Mouse (Mus musculus): ENCODE measurements around the gene Btnl9. TPM values are rescaled to one million over a fixed set of nuclear protein-coding genes. Genes with fewer than 3 reads are reported as not detected.

Btnl9 gene
- total and polyA plus RNA-seq, 3 experiments = 0.03 TPM; not detected in 2

- peaks cover 16 to 41% of the 10 kb centered on the region in 2 experiments for H3K4me1 ChIP-seq (ENCODE audit: control insufficient read depth in 1 of 2, insufficient read depth in 2 of 2, low read length in 2 of 2)
Observed at GRCm38 (mm10) chr11:49203771-49204497, 17.0 kb upstream of the Btnl9 start.

GRCm38 (mm10) chr11:49203129-49203768 lies 16.3 kb upstream of the Btnl9 start, which contains the start of gene Zfp62:
Zfp62 (plus strand) TSS chr11:49203292.
- Histone ChIP-seq H3K36me3 (ENCODE audit: control insufficient read depth in 1 of 2, insufficient read depth in 2 of 2, low read length in 2 of 2) (peaks cover 4 to 45% of the 10 kb centered on the region in 2 experiments; a peak in 3 of 4 replicates), H3K27me3 (ENCODE audit: control insufficient read depth in 1 of 2, insufficient read depth in 2 of 2, low read length in 2 of 2) (no peaks in the 10 kb centered on the region), H3K9ac (ENCODE audit: control insufficient read depth, low read depth, low read length, poor library complexity, severe bottlenecking) (peak within 1 kb of the TSS; percentile 93), H3K27ac (ENCODE audit: control insufficient read depth, low read depth, low read length) (peak within 1 kb of the TSS; percentile 94), H3K4me3 (ENCODE audit: control insufficient read depth in 1 of 2, insufficient read depth in 1 of 2, low read depth in 2 of 2, low read length in 2 of 2) (peak within 1 kb of the TSS; percentile 72 to 73), H3K79me2 (ENCODE audit: control insufficient read depth, insufficient read depth, low read length, poor library complexity) (peaks cover 46% of the 10 kb centered on the region), H3K9me3 (replicated peaks; ENCODE audit: insufficient read depth, low read length) (no peaks in the 10 kb centered on the region), H3K4me1 (ENCODE audit: control insufficient read depth in 1 of 2, insufficient read depth in 2 of 2, low read length in 2 of 2) (peaks cover 16 to 41% of the 10 kb centered on the region in 2 experiments)
- DNase-seq (ENCODE audit: low read depth, low spot score) = peak; percentile 98
- no peak for TF ChIP-seq TAL1 (IDR thresholded peaks at IDR 0.05; ENCODE audit: low read length)
- peak; percentile 75; the same call in 1 of the 2 replicates for TF ChIP-seq RCOR1 (IDR thresholded peaks at IDR 0.05; ENCODE audit: low read depth, low read length)
- TF ChIP-seq RAD21 (IDR thresholded peaks at IDR 0.05; ENCODE audit: low read depth, low read length) = no peak
- peak; percentile 67; the same call in 1 of the 2 replicates for TF ChIP-seq GABPA (IDR thresholded peaks at IDR 0.05; ENCODE audit: low read depth, low read length)
- TF ChIP-seq NRF1 (IDR thresholded peaks at IDR 0.05; ENCODE audit: insufficient read depth, low read depth, low read length, poor library complexity, severe bottlenecking) = peak; percentile 16; the same call in 1 of the 2 replicates
- peak; percentile 90 for TF ChIP-seq TBP (IDR thresholded peaks at IDR 0.05; ENCODE audit: low read depth, low read length)
- peak; percentile 95; the same call in 1 of the 2 replicates for TF ChIP-seq UBTF (IDR thresholded peaks at IDR 0.05; ENCODE audit: borderline replicate concordance, insufficient read depth, low read depth, low read length)
- TF ChIP-seq POLR2AphosphoS2 (IDR thresholded peaks at IDR 0.05; ENCODE audit: low read length) = peak; percentile 68
- peak; percentile 87; the same call in 1 of the 2 replicates for TF ChIP-seq CHD1 (IDR thresholded peaks at IDR 0.05; ENCODE audit: low read depth, low read length)
- peak; percentile 75 to 80; a peak in 3 of 4 replicates for TF ChIP-seq POLR2A (IDR thresholded peaks at IDR 0.05; ENCODE audit: control insufficient read depth in 1 of 2, insufficient read depth in 1 of 2, low read depth in 1 of 2, low read length in 2 of 2, poor library complexity in 1 of 2)
- TF ChIP-seq ZKSCAN1 (IDR thresholded peaks at IDR 0.05; ENCODE audit: low read depth, low read length) = no peak
- no peak for TF ChIP-seq POLR2AphosphoS5 (IDR thresholded peaks at IDR 0.05; ENCODE audit: borderline replicate concordance, low read depth, low read length)
- no peak for TF ChIP-seq CTCF (IDR thresholded peaks at IDR 0.05 in 2 of 3, conservative IDR thresholded peaks at IDR 0.05 in 1 of 3; ENCODE audit: control insufficient read depth in 1 of 3, insufficient read depth in 1 of 3, low read depth in 2 of 3, low read length in 3 of 3, poor library complexity in 1 of 3, severe bottlenecking in 1 of 3)
- peak; percentile 90 for TF ChIP-seq ETS1 (IDR thresholded peaks at IDR 0.05; ENCODE audit: low read depth, low read length)
- TF ChIP-seq USF1 (IDR thresholded peaks at IDR 0.05; ENCODE audit: low read depth, low read length) = peak; percentile 98
- no peak; the same call in 1 of the 2 replicates for TF ChIP-seq SMC3 (IDR thresholded peaks at IDR 0.05; ENCODE audit: low read depth, low read length)
- peak; percentile 78; the same call in 1 of the 2 replicates for TF ChIP-seq E2F4 (IDR thresholded peaks at IDR 0.05; ENCODE audit: borderline replicate concordance, low read depth, low read length)
- peak in 1 of 2 experiments; percentile 62; a peak in 2 of 4 replicates for TF ChIP-seq EP300 (IDR thresholded peaks at IDR 0.05; ENCODE audit: low read depth in 1 of 2, low read length in 2 of 2)
- TF ChIP-seq ZC3H11A (IDR thresholded peaks at IDR 0.05; ENCODE audit: low read depth, low read length) = no peak

More at GRCm38 (mm10) chr11:49203771-49204497, 17.0 kb upstream of the Btnl9 start:
- Histone ChIP-seq H3K4me3 (ENCODE audit: control insufficient read depth in 1 of 2, insufficient read depth in 1 of 2, low read depth in 2 of 2, low read length in 2 of 2) (peak overlapping the region; percentile 72 to 73), H3K27me3 (ENCODE audit: control insufficient read depth in 1 of 2, insufficient read depth in 2 of 2, low read length in 2 of 2) (no peaks in the 10 kb centered on the region), H3K36me3 (ENCODE audit: control insufficient read depth in 1 of 2, insufficient read depth in 2 of 2, low read length in 2 of 2) (peaks cover 7 to 48% of the 10 kb centered on the region in 2 experiments), H3K9me3 (replicated peaks; ENCODE audit: insufficient read depth, low read length) (no peaks in the 10 kb centered on the region), H3K9ac (ENCODE audit: control insufficient read depth, low read depth, low read length, poor library complexity, severe bottlenecking) (peak overlapping the region; percentile 93), H3K79me2 (ENCODE audit: control insufficient read depth, insufficient read depth, low read length, poor library complexity) (peaks cover 50% of the 10 kb centered on the region), H3K27ac (ENCODE audit: control insufficient read depth, low read depth, low read length) (peak overlapping the region; percentile 94)
- TF ChIP-seq RCOR1 (IDR thresholded peaks at IDR 0.05; ENCODE audit: low read depth, low read length) (no peak), EP300 (IDR thresholded peaks at IDR 0.05; ENCODE audit: low read depth in 1 of 2, low read length in 2 of 2) (peak in 1 of 2 experiments; percentile 33; a peak in 3 of 4 replicates), USF2 (IDR thresholded peaks at IDR 0.05; ENCODE audit: borderline replicate concordance in 1 of 2, insufficient read depth in 1 of 2, low read depth in 1 of 2, low read length in 2 of 2) (0 out of 4 replicates have a peak, but pooled peaks of 1 of the 2 experiments have one; percentile 34), HCFC1 (IDR thresholded peaks at IDR 0.05; ENCODE audit: low read depth, low read length) (peak; percentile 52; the same call in 1 of the 2 replicates), ELF1 (IDR thresholded peaks at IDR 0.05; ENCODE audit: low read depth, low read length) (no peak), KAT2A (conservative IDR thresholded peaks at IDR 0.05; ENCODE audit: low read depth, low read length) (no peak), ETS1 (IDR thresholded peaks at IDR 0.05; ENCODE audit: low read depth, low read length) (peak; percentile 58; the same call in 1 of the 2 replicates), USF1 (IDR thresholded peaks at IDR 0.05; ENCODE audit: low read depth, low read length) (peak; percentile 79), TBP (IDR thresholded peaks at IDR 0.05; ENCODE audit: low read depth, low read length) (0 out of 2 replicates have a peak, but pooled peaks have one; percentile 36), GATA1 (IDR thresholded peaks at IDR 0.05; ENCODE audit: low read depth, low read length) (0 out of 2 replicates have a peak, but pooled peaks have one; percentile 2), MYC (IDR thresholded peaks at IDR 0.05; ENCODE audit: low read depth, low read length) (peak; percentile 8; the same call in 1 of the 2 replicates), MXI1 (IDR thresholded peaks at IDR 0.05; ENCODE audit: low read depth, low read length) (peak; percentile 49), SIN3A (IDR thresholded peaks at IDR 0.05; ENCODE audit: low read length) (peak; percentile 64; the same call in 1 of the 2 replicates), MAX (IDR thresholded peaks at IDR 0.05; ENCODE audit: low read length) (peak; percentile 50), MAZ (IDR thresholded peaks at IDR 0.05; ENCODE audit: low read depth, low read length) (no peak), UBTF (IDR thresholded peaks at IDR 0.05; ENCODE audit: borderline replicate concordance, insufficient read depth, low read depth, low read length) (0 out of 2 replicates have a peak, but pooled peaks have one; percentile 22), MYB (IDR thresholded peaks at IDR 0.05; ENCODE audit: low read depth, low read length) (no peak), BHLHE40 (IDR thresholded peaks at IDR 0.05; ENCODE audit: borderline replicate concordance, low read depth, low read length) (peak; percentile 67; the same call in 1 of the 2 replicates), MEF2A (IDR thresholded peaks at IDR 0.05; ENCODE audit: extremely low read depth, insufficient replicate concordance, low read depth, low read length, poor library complexity, severe bottlenecking) (no peak), CHD1 (IDR thresholded peaks at IDR 0.05; ENCODE audit: low read depth, low read length) (0 out of 2 replicates have a peak, but pooled peaks have one; percentile 90), ZNF384 (IDR thresholded peaks at IDR 0.05; ENCODE audit: low read depth, low read length) (0 out of 2 replicates have a peak, but pooled peaks have one; percentile 23)
- peak; percentile 85 for DNase-seq (ENCODE audit: low read depth, low spot score)
